Mouse (Mus musculus) cortical plate, adult 2 months (tissue): ENCODE results near the gene Ccdc148. TPM values are rescaled to one million over a fixed set of nuclear protein-coding genes. Genes with fewer than 3 reads are reported as not detected.

Source experiments
- H3K27ac ChIP-seq: fragments of 200-500 bp; 2 replicates; pipeline ENCODE4 v1.5.1; 2012; ENCODE audit warnings: low read length, control low read depth, inconsistent platforms; ENCODE audit not compliant: insufficient read depth
- H3K4me1 ChIP-seq: fragments of 200-500 bp; 2 replicates; pipeline ENCODE4 v1.6.1; 2011; ENCODE audit warnings: low read length; ENCODE audit not compliant: control insufficient read depth, insufficient read depth
- H3K4me3 ChIP-seq: fragments of 200-500 bp; 2 replicates; pipeline ENCODE4 v1.5.1; 2011; ENCODE audit warnings: mild to moderate bottlenecking, low read length, control low read depth; ENCODE audit not compliant: insufficient read depth
- CTCF ChIP-seq: fragments of 200-500 bp; IDR thresholded peaks from 2 replicates; pipeline ENCODE4 v1.5.1; 2011; ENCODE audit warnings: mild to moderate bottlenecking, control low read depth, low read length; ENCODE audit not compliant: insufficient read depth; ENCODE audit errors: extremely low read depth
- POLR2A ChIP-seq: fragments of 200-500 bp; IDR thresholded peaks from 2 replicates; pipeline ENCODE4 v1.6.1; 2011; ENCODE audit warnings: mild to moderate bottlenecking, low read length, control low read depth; ENCODE audit not compliant: insufficient read depth; ENCODE audit errors: extremely low read depth
- polyA plus RNA-seq: library from polyadenylated mRNA; depleted of rRNA; stranded (reverse); fragments of >200 nt; gene quantifications from 2 replicates; pipeline ENCODE4 v1.2.3, GENCODE M21; 2012

Gene Ccdc148
- polyA plus RNA-seq, 1 experiment: 7.1 TPM

DNA sequence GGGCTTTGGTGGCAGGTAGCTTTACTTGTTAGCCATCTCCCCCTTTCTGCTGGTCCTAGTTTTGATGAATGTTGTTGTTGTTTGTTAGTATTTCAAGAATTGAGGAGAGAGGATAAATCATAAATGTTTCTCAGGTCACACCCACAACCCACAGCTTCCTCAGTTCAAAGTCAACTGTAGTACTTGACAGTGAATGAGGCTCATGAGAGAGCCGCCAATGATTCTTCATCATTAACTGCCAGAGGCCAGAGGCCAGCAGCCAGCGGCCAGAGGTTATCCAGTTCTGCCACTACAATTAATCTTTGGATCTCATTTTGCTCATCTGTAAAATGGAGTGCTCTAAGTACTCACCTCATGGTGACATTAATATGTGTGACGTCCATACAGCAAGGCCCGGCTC, 6.5 kb upstream of the Ccdc148 start:
- Histone ChIP-seq H3K4me1 (peaks cover 5% of the 10 kb centered on the region), H3K4me3 (no peak overlapping the region), H3K27ac (no peak overlapping the region)
- TF ChIP-seq CTCF (no peak), POLR2A (no peak)

DNA sequence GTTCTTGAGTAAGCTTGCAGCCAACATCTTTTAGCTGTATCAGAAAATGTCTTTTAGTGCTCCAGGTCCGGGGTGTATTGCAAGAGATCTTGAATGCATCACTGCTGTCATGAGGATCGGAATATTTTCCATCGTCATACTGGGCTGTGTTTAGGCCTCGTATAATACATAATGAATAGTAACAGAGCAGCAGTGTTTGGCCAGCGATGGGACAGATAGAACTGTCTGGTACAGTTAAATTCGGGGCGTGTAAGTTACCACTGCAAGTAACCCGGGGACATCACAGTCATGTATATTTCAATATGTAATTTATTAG, 1.8 kb upstream of the Ccdc148 start:
- H3K4me1 ChIP-seq: peaks cover 2% of the 10 kb centered on the region; the same call in 1 of the 2 replicates
- peak overlapping the region; percentile 69; the same call in 1 of the 2 replicates for H3K27ac ChIP-seq
- TF ChIP-seq POLR2A (no peak), CTCF (no peak)
- H3K4me3 ChIP-seq: peak overlapping the region; percentile 55

DNA sequence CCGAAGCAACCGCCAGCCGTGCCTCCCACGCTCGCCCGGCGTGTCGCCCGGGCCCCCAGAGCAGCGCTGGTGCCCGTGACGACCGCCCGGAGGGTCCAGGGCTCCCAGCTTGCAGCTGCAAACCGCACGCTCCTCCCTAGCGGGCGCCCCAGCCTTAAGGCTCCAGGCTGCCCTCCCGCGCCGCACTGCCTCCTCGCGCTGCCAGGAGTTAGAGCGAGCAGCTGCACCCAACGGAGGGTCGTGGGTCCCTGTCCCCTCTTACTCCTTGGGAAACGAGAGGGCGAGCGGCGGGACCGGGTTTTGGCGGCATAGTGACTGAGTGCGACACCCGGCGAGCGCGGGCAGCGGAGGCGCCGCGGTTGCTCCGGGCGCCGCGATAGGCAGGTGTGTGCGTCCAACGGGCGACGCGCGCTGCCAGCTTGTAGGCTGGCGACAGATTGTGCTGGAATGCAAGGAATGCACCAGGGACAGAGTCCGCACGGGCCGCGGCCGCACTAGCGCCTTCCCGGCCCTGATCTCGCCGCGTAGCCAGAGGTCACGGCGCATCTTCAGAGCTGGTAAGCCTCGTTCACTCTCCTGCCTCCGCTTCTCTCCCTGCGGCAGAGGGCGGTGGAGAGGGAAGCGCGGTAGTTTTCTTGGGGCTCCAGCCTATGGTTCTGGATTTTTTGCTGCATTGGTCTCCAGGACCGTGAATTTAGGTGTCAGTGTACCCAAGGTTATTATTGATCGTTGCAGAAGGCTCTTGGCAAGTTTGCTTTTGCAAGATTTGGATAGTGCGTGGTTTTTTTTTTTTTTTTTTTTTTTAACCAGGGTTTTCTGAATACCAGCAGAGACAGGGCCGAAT, 1.2 kb upstream of the Ccdc148 start:
- TF ChIP-seq POLR2A (0 out of 2 replicates have a peak, but pooled peaks have one; percentile 7), CTCF (0 out of 2 replicates have a peak, but pooled peaks have one; percentile 18)
- H3K27ac ChIP-seq: peak overlapping the region; percentile 69
- peak overlapping the region; percentile 55 for H3K4me3 ChIP-seq
- H3K4me1 ChIP-seq: peaks cover 2% of the 10 kb centered on the region; the same call in 1 of the 2 replicates

DNA sequence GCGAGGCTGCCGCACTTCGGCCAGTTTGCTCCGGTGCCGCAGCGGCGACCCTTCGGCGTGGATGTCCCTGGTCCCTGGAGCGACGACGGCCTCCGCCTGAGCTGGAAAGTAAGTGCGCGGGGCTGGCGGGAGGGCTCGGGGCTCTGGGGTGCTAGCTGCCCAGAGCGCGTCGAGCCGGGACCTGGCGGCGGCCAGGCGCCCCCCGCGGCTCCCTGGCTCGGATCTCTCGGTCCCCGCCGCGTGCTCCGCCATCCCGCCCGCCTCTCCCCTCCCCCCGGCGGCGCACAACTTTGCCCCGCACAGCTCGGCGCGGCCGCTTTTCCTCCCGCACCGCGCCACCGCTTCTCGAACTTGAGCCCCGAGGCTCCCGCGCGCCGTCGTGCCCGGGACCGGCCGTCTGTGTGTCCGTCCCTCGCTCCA, 548 bp upstream of the Ccdc148 start:
- H3K4me1 ChIP-seq: peaks cover 2% of the 10 kb centered on the region; the same call in 1 of the 2 replicates
- peak overlapping the region; percentile 55 for H3K4me3 ChIP-seq
- TF ChIP-seq POLR2A (no peak), CTCF (no peak)
- peak overlapping the region; percentile 69 for H3K27ac ChIP-seq

DNA sequence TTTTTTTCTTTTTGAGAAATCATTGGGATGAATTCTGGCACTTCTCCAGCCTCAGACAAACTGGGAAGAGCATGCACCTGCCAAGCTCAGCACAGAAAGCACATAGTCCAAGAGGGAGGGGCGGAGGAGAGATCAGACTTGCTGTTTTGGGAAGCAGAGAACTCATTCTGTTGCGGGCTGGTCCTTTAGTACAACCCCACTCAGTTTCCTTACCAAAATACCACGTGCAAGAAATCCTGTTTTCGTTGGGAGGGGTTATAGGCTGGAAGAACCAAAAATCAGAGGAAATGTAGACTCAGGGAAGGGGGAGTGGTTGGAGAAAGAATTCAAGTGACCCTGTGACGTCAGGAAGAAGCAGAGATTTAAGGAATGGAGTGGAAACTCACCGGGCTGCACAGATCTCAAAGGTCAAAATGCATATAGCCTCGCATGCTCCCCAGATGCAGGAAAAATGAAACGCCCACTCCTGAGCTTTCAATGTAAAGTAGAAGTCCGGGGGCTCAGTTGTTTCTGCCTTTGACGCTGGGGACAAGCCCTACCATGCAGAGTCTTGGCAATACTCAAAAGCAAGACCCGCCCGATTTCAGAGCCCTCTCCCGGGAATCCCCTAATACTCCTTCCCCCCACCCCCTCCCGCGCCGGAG, 400 bp downstream of the Ccdc148 start:
- no peak for TF ChIP-seq POLR2A
- TF ChIP-seq CTCF: no peak
- no peak overlapping the region for H3K27ac ChIP-seq
- H3K4me3 ChIP-seq: peak overlapping the region; percentile 55
- peaks cover 2% of the 10 kb centered on the region; the same call in 1 of the 2 replicates for H3K4me1 ChIP-seq

DNA sequence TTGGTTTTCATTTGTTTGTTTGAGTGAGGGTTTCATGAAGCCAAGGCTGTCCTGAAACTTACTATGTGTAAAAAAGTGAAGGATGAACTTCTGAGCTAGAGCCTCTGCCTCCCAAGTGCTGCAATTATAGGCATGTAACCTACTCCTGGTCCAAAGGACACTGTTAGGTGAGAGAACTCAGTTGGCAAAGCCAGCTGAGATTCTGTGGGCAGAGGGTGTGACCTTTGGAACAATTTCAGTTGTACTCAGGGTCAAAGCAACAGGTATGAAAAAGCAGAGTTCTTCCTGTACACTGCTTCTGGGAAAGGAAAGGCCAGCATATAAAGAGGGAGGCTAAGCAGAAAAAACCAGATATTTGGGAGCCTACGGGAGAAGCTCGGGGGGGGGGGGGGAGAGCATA, 2.4 kb downstream of the Ccdc148 start:
- H3K4me3 ChIP-seq: no peak overlapping the region
- H3K4me1 ChIP-seq: peaks cover 2% of the 10 kb centered on the region; the same call in 1 of the 2 replicates
- no peak for TF ChIP-seq CTCF
- TF ChIP-seq POLR2A: no peak
- no peak overlapping the region for H3K27ac ChIP-seq

DNA sequence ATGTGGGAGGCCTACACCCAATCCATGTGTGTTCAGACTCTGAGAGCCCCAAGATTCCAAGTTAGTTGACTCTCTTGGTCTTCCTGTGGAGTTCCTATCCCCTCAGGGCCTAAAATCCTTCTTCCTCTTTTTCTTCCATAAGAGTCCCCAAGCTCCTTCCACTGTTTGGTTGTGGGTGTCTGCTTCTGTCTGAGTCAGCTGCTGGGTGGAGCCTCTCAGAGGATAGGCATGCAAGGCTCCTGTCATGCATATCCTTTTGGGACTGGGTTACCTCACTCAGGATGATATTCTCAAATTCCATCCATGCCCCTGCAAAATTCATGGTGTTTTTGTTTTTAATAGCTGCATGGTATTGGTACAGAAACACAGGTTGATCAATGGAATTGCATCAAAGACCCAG, 5.1 kb downstream of the Ccdc148 start:
- no peak overlapping the region for H3K27ac ChIP-seq
- no peaks in the 10 kb centered on the region for H3K4me1 ChIP-seq
- no peak overlapping the region for H3K4me3 ChIP-seq
- TF ChIP-seq POLR2A (no peak), CTCF (no peak)

DNA sequence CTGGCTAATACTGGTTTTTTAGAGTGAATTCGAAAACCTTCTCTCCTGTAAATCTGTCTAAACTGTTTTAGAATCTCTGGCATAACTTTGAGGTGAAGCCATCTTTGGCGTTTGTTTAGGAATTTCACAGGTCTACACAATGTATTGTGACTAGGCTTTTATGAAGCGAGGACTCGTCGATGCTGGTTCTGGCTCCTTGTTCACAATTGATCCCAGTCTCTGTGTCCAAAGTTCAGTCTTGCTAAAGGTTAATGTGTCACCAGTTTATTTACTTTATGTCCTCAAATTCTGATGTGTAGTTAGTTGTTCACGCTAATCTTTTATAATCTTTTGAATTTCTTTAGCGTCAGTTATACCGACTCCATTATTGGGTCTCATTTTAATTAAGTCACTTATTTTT, 29.4 kb downstream of the Ccdc148 start:
- H3K4me3 ChIP-seq: no peak overlapping the region
- no peak for TF ChIP-seq POLR2A
- TF ChIP-seq CTCF: no peak
- H3K4me1 ChIP-seq: no peaks in the 10 kb centered on the region
- H3K27ac ChIP-seq: no peak overlapping the region

DNA sequence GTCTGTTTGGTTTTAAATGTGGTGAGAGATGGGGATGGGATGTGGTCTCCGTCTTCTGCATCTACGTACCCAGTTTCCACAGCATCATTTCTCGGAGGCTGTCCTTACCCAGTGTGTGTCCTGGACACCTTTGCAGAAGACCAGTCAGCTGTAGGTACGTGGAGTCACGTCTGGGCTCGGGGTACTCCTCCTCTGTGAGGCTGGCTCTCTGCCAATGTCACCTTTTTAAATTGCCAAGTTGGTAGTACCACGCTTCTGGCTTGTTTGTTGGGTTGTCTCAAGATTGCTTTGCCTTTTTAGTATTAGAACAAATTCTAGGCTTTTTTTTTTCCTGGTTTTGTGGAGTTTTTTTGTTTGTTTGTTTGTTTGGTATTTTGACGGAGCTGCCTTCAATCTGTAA, 30.7 kb downstream of the Ccdc148 start:
- no peak overlapping the region for H3K4me3 ChIP-seq
- no peaks in the 10 kb centered on the region for H3K4me1 ChIP-seq
- TF ChIP-seq POLR2A: no peak
- TF ChIP-seq CTCF: no peak
- H3K27ac ChIP-seq: no peak overlapping the region
